Mouse (Mus musculus): ENCODE results near the gene 4930578C19Rik. TPM values are rescaled to one million over a fixed set of nuclear protein-coding genes. Genes with fewer than 3 reads are reported as not detected.

4930578C19Rik gene
- not detected in 2 replicates for polyA plus RNA-seq (2012; ENCODE audit: insufficient read depth, insufficient read length, missing spikeins)

DNA sequence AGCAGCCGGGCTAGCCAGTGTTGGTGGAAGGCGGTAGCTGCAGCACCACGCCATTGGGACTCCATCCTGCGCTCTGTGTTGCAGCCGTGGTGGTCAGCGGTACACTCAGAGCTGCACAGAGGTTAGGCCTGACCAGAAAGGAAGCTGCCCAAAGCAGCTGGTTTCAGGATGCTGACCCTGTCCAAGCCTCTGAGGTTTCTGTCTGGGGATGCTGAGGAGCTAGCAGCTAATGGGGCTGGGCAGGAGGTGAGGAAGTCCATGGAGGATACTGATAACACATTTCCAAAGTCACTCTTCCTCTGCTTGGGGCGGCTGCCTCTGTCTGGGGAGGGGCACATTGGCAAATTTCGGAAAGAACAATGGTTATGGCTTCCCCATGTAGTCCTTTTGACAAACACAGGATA, at the start of gene 4930578C19Rik:
Gene 4930578C19Rik (minus strand): TSS at position 200 of the 404 bp plus-strand sequence.
- Histone ChIP-seq H3K4me1 (ENCODE audit: control insufficient read depth, insufficient read depth, low read length) (no peaks in the 10 kb centered on the region), H3K4me3 (ENCODE audit: insufficient read depth, low read length) (no peak within 1 kb of the TSS), H3K27ac (ENCODE audit: insufficient read depth, low read depth, low read length) (no peak within 1 kb of the TSS)
- TF ChIP-seq POLR2A (IDR thresholded peaks at IDR 0.05; ENCODE audit: borderline replicate concordance, low read depth, low read length), result no peak
- TF ChIP-seq CTCF (IDR thresholded peaks at IDR 0.05; ENCODE audit: low read depth, low read length), result no peak

DNA sequence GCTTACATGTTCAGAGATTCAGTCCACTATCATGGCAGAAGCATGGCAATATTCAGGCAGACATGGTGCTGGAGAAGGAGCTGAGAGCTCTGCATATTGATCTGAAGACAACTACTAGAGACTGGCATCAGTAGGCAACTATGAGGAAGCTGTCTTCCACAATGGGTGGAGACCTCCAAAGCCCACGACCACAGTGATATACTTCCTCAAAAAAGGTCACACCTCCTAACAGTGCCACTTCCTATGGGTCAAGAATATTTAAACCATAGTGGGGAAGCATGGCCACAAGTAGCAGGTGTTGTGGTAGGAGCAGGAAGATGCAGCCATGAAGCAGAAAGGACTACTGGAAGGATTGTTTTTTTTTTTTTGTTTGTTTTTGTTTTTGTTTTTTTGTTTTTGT, 6.5 kb upstream of the 4930578C19Rik start:
- H3K4me3 ChIP-seq (ENCODE audit: insufficient read depth, low read length), result no peak overlapping the region
- TF ChIP-seq CTCF (IDR thresholded peaks at IDR 0.05; ENCODE audit: low read depth, low read length), result no peak
- TF ChIP-seq POLR2A (IDR thresholded peaks at IDR 0.05; ENCODE audit: borderline replicate concordance, low read depth, low read length), result no peak
- H3K27ac ChIP-seq (ENCODE audit: insufficient read depth, low read depth, low read length), result no peak overlapping the region
- no peaks in the 10 kb centered on the region for H3K4me1 ChIP-seq (ENCODE audit: control insufficient read depth, insufficient read depth, low read length)

DNA sequence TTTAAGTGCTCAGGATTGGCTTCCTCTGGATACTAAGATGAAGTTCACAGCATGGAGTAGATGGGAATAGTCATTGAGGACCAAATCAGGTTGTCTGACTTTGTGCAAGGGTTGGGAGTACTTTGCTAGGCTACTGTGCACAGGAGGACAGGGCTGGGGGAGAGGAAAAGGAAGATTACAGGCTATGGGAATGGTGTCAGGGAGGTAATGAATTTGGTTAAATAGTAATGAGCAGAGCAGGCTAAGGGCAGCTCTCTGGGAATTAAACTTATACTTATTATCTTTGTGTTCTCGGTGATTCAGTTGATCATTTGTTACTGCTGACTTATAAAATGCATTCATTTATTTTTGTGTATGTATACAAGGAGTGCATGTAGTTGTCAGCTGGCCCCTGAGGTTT, 1.7 kb upstream of the 4930578C19Rik start:
- no peak for TF ChIP-seq CTCF (IDR thresholded peaks at IDR 0.05; ENCODE audit: low read depth, low read length)
- no peak for TF ChIP-seq POLR2A (IDR thresholded peaks at IDR 0.05; ENCODE audit: borderline replicate concordance, low read depth, low read length)
- no peak overlapping the region for H3K4me3 ChIP-seq (ENCODE audit: insufficient read depth, low read length)
- no peak overlapping the region for H3K27ac ChIP-seq (ENCODE audit: insufficient read depth, low read depth, low read length)
- no peaks in the 10 kb centered on the region for H3K4me1 ChIP-seq (ENCODE audit: control insufficient read depth, insufficient read depth, low read length)

DNA sequence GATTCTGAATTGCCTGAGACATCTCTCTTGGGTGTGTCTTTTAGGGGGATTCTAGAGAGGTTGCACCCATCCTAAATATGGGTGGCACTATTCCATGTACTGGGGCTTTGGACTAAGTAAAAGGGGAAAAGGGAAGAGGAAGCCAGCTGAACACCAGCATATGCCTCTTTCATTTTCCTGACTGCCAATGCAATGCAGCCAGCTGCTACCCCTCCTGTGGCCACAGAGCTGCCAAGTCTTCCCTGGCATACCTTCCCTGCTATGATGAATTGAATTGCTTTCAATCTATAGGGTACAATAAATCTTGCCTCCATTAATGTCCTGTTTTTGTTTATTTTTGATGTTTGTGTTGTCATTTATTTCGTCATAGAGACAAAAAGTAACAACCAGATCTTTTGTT, 9.6 kb downstream of the 4930578C19Rik start:
- H3K4me3 ChIP-seq (ENCODE audit: insufficient read depth, low read length), result no peak overlapping the region
- TF ChIP-seq CTCF (IDR thresholded peaks at IDR 0.05; ENCODE audit: low read depth, low read length) (no peak), POLR2A (IDR thresholded peaks at IDR 0.05; ENCODE audit: borderline replicate concordance, low read depth, low read length) (no peak)

DNA sequence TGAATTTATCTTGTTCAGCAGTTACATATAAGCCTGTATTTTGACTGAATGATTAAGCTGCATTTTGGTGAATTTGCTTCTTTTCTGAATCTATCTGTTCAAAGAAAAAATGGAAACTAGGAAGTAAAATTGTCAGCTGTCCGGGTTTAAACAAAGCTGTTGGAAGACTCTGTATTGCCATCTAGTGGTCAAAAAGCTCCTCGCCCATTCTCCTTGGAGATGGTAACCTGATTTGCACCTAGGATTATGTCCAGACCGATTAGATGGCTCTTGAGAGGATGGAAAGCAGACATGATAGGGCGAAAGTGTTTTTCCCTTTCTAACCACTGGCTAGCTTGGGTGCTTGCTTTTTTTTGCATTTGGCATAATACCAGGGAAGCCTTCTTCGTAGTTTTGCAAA, 19.1 kb downstream of the 4930578C19Rik start:
- H3K4me3 ChIP-seq (ENCODE audit: insufficient read depth, low read length), result no peak overlapping the region
- no peaks in the 10 kb centered on the region for H3K4me1 ChIP-seq (ENCODE audit: control insufficient read depth, insufficient read depth, low read length)
- TF ChIP-seq POLR2A (IDR thresholded peaks at IDR 0.05; ENCODE audit: borderline replicate concordance, low read depth, low read length) (no peak), CTCF (IDR thresholded peaks at IDR 0.05; ENCODE audit: low read depth, low read length) (no peak)
- H3K27ac ChIP-seq (ENCODE audit: insufficient read depth, low read depth, low read length), result no peak overlapping the region

More for the DNA sequence above, 9.6 kb downstream of the 4930578C19Rik start:
- no peak overlapping the region for H3K27ac ChIP-seq (ENCODE audit: insufficient read depth, low read depth, low read length)
- no peaks in the 10 kb centered on the region for H3K4me1 ChIP-seq (ENCODE audit: control insufficient read depth, insufficient read depth, low read length)

DNA sequence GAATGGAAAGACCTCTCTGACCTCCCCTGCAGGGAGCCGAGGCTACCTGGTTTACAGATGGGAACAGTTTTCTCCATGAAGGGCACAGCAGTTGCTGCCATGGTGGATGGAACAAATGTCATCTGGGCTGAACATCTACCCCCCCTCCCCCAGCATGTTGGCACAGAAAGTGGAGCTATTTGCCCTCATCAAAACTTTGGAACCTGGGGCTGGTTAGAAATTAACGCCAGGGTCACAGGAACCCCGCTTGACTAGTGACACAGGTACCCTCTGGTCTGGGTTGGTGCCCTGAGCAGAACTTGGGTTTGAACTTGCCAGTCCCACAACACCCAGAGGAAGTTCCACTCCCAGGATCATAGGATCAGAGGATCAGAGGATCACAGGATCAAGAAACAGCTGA, 35.7 kb downstream of the 4930578C19Rik start:
- Histone ChIP-seq H3K27ac (ENCODE audit: insufficient read depth, low read depth, low read length) (no peak overlapping the region), H3K4me1 (ENCODE audit: control insufficient read depth, insufficient read depth, low read length) (no peaks in the 10 kb centered on the region), H3K4me3 (ENCODE audit: insufficient read depth, low read length) (no peak overlapping the region)
- TF ChIP-seq POLR2A (IDR thresholded peaks at IDR 0.05; ENCODE audit: borderline replicate concordance, low read depth, low read length), result no peak
- TF ChIP-seq CTCF (IDR thresholded peaks at IDR 0.05; ENCODE audit: low read depth, low read length), result no peak

DNA sequence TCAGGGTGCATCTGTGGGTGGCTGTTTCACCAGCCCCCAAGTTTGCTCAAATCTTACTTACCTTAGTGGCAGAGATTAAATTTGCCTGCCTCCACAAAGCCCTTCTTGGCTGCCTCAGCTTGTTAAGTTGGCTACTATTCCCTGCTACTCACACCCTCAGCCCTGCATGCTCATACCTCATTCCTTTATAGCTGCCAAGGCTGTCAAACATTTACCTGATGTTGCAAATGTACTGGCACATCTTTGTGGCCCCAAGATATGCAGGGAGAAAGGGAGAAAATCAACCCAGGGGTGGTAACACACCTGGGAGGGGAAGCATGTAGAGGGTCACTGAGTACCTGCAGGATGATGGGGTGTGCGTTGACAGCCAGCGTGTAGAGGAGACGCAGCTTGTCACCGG, 38.0 kb downstream of the 4930578C19Rik start:
- no peaks in the 10 kb centered on the region for H3K4me1 ChIP-seq (ENCODE audit: control insufficient read depth, insufficient read depth, low read length)
- H3K4me3 ChIP-seq (ENCODE audit: insufficient read depth, low read length), result no peak overlapping the region
- no peak overlapping the region for H3K27ac ChIP-seq (ENCODE audit: insufficient read depth, low read depth, low read length)
- TF ChIP-seq POLR2A (IDR thresholded peaks at IDR 0.05; ENCODE audit: borderline replicate concordance, low read depth, low read length) (no peak), CTCF (IDR thresholded peaks at IDR 0.05; ENCODE audit: low read depth, low read length) (no peak)

DNA sequence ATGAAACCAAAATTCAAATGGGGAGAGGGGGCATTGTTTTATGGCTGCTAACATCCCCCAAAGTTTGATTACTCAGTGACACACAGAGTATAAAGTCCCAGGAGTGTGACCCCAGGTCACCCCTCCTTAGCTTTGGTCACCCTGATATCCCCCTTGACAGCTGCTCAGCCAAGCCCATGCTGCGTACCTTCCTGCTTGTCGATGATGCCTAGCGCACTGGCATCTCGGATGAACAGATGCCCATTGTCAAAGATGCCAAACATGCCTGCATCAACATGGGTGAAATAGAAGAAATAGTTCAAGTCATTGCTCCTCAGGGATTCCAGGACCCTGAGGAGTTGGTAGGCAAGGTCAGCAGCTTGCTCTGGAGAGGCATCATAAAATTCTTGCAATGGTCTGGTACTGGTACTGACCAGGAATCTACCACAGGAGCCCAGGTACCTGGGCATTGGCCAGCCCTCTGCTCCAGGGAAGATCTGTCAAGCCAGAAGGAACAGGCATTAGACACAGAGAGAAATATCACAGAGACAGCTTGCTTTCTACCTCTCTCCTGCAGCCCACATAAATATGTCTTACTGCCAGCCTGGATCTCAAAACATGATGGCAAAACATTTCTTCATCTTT, 40.9 kb downstream of the 4930578C19Rik start:
- no peak overlapping the region for H3K27ac ChIP-seq (ENCODE audit: insufficient read depth, low read depth, low read length)
- H3K4me1 ChIP-seq (ENCODE audit: control insufficient read depth, insufficient read depth, low read length), result no peaks in the 10 kb centered on the region
- no peak overlapping the region for H3K4me3 ChIP-seq (ENCODE audit: insufficient read depth, low read length)
- TF ChIP-seq POLR2A (IDR thresholded peaks at IDR 0.05; ENCODE audit: borderline replicate concordance, low read depth, low read length), result no peak
- TF ChIP-seq CTCF (IDR thresholded peaks at IDR 0.05; ENCODE audit: low read depth, low read length), result no peak

DNA sequence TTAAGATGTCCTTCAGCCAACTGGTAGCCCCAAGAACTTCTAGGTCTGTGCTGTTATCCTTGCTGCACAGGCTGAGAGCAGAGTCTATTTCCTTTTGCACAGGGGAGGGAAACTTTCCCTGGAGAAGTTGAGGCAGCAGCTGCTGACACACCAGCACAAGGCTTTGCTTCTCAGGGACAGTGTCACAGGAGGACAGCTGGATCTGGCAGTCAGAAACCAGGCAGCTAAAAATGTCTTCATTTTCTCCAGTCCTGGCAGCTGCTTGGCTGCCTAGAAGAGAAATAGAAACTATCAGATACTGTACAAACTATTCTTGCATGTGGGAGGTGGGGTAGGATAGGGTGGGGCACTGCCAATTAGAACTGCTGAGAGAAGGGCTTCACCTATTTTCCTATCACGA, 42.2 kb downstream of the 4930578C19Rik start:
- Histone ChIP-seq H3K4me3 (ENCODE audit: insufficient read depth, low read length) (no peak overlapping the region), H3K27ac (ENCODE audit: insufficient read depth, low read depth, low read length) (no peak overlapping the region), H3K4me1 (ENCODE audit: control insufficient read depth, insufficient read depth, low read length) (no peaks in the 10 kb centered on the region)
- TF ChIP-seq CTCF (IDR thresholded peaks at IDR 0.05; ENCODE audit: low read depth, low read length) (no peak), POLR2A (IDR thresholded peaks at IDR 0.05; ENCODE audit: borderline replicate concordance, low read depth, low read length) (no peak)

DNA sequence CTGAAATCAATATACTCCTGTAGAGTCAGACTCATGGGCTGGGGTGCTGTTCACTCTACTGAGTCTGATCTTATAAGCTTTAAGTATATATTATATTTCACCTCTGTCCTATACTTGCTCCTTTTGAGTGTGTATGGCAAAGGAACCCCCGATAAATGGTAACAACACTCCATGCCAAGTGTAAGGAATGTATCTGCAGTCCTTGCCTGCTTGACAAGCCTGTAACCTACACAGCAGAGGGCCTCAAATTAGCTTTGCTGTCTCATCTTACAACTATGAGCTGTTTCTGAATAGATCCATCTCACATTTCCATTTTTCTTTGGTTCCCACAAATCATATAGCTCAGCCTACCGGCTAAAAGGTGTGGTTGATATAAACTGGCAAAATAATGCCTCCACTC, 46.6 kb downstream of the 4930578C19Rik start:
- TF ChIP-seq POLR2A (IDR thresholded peaks at IDR 0.05; ENCODE audit: borderline replicate concordance, low read depth, low read length) (no peak), CTCF (IDR thresholded peaks at IDR 0.05; ENCODE audit: low read depth, low read length) (no peak)
- no peak overlapping the region for H3K4me3 ChIP-seq (ENCODE audit: insufficient read depth, low read length)

More for the DNA sequence above, 46.6 kb downstream of the 4930578C19Rik start:
- Histone ChIP-seq H3K4me1 (ENCODE audit: control insufficient read depth, insufficient read depth, low read length) (no peaks in the 10 kb centered on the region), H3K27ac (ENCODE audit: insufficient read depth, low read depth, low read length) (no peak overlapping the region)
